Mouse (Mus musculus): ENCODE data around the gene Scube1.

DNA sequence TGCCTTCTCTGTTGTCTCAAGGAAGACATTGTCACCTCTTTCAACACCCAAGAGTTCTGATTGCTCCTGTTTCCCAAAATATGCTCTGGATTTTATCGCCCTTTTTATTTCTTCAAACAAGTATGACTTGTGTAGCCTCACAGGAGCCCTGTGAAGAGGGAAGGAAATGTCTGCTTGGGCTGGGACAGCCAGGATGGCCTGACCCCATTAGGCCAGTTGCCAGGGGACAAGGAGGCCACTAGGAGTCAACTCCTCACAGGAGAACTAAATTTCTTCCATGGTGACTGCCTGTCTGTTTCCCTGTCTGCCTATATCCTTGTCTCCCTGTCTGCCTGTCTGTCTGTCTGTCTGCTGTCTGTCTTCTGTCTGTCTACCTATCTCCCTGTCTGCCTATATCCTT is 17.2 kb upstream of the Scube1 start:
- no peak for TF ChIP-seq POLR2A (IDR thresholded peaks at IDR 0.05; ENCODE audit: insufficient read depth, low read depth, low read length)
- TF ChIP-seq EP300 (IDR thresholded peaks at IDR 0.05; ENCODE audit: insufficient read depth, low read depth, low read length), result no peak
- TF ChIP-seq CTCF (IDR thresholded peaks at IDR 0.05), result no peak
